Mouse (Mus musculus): ENCODE data around the gene Tulp2. TPM values are rescaled to one million over a fixed set of nuclear protein-coding genes. Genes with fewer than 3 reads are reported as not detected.

The Tulp2 gene
- polyA plus RNA-seq (2012), result 1.7 and 2.0 TPM in 2 replicates

DNA sequence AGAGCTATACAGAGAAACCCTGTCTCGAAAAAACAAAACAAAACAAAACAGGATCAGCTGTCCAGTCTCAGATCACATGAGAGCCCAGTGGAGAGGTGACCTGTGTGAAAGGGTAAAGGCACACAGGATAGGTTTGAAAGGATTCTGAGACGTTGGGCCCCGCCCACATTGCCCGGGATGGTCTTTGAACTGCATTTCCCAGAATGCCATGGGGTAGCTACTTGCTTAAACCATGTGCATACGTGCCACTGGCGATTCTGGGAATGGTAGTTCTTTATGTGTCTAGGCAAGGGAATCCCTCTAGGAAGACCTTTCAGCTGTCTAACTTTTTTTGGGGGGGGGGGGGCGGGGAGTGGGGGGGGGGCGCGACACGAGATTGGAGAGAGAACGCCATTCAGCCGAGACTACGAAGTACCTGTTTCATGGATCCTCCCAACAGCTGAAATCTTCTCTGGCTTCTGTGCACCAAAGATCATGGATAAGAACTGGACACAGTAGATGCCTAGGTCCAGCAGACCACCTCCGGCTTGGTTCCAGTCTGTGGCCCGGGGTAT lies at the start of gene Tulp2:
TSS of gene Tulp2 (plus strand) at position 504 of the 554 bp plus-strand sequence.
- no peak for TF ChIP-seq GATA1 (IDR thresholded peaks at IDR 0.05; ENCODE audit: low read length)

DNA sequence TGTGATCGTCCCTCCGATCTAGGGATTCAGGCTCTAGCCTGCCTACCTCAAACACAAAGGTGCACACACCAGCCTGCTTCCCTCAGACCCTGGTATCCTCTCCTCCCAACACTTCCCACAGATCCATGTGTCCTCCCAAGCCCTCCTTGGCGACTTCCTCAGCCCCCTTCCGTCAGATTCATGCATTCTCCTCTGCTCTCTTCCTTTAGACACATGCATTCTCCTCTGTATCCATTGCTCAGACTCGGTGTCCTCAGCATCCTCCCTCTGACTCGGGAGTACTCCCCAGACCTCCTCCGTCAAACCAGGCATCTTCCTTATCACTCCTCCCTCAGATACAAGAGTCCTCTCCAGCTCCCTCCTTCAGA lies 47.9 kb upstream of the Tulp2 start:
- TF ChIP-seq GATA1 (IDR thresholded peaks at IDR 0.05; ENCODE audit: low read length), result no peak

DNA sequence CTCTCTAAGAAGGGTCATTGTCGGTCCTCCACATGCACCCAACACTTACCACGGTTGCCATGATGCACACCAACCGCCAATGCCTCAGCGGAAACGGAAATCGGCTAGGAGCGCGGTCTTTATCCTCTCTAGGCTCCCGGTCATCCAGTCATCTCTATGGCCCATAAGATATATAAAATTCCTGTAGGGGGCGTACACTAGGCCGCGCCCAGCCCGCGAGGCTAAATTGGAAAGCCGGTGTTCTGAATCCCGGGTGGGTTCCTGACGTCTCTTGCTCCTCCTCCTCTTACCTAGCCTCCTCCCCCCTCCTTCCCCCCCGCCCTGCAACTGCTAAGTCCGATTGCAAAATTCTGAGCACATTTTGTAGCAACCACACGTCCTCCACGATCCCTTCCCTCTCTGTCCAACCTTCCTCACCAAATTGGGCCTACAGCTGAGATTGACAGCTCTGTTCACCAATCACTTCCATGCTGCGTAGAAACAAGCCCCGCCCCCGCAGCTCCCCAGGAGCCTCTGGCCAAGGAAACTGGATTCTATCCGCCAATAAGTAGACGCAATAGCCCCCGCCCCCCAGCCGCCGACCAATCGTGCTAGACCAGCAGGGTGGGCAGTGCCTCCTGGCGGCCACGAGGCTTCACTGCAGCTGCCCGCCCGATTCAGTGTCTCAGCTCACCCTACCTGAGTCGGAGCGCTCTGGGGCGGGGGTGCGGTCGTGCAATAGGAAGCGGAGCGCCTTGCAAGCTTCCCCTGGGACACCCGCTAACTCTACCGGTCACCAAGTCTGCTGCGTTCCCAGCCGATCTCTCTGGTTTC lies 47.3 kb upstream of the Tulp2 start, which contains the start of gene Gys1:
TSS of gene Gys1 (plus strand) at position 642 of the 813 bp plus-strand sequence.
- TF ChIP-seq GATA1 (IDR thresholded peaks at IDR 0.05; ENCODE audit: low read length), result no peak

DNA sequence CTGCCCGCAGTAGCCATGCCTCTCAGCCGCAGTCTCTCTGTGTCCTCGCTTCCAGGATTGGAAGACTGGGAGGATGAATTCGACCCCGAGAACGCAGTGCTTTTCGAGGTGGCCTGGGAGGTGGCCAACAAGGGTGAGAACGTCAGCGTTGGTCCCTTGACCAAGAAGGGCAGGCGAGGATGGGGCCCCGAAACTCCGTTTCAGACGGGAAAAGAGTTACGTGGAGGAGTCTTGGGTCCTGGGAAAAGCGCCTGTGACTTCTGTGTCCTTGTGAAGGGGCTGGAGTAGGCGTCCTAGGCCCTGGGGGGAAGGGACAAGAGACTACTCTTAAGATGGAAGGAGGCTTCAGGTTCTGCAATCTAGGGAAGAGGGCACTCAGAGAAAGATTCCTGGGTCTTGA lies 46.6 kb upstream of the Tulp2 start:
- no peak for TF ChIP-seq GATA1 (IDR thresholded peaks at IDR 0.05; ENCODE audit: low read length)

DNA sequence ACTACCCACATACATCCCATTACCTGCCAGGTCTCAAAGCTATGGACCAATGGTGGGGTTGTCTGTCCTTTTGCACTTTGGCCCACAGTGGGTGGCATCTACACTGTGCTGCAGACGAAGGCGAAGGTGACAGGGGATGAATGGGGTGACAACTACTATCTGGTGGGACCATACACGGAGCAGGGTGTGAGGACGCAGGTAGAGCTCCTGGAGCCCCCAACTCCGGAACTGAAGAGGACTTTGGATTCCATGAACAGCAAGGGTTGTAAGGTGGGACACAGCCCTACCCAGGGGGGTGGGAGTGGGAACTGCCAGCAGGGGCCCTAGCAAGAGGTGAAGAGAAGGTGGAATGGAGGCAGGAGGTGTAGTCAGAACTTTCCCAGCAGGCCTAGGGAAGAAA lies 45.2 kb upstream of the Tulp2 start:
- TF ChIP-seq GATA1 (IDR thresholded peaks at IDR 0.05; ENCODE audit: low read length), result no peak

DNA sequence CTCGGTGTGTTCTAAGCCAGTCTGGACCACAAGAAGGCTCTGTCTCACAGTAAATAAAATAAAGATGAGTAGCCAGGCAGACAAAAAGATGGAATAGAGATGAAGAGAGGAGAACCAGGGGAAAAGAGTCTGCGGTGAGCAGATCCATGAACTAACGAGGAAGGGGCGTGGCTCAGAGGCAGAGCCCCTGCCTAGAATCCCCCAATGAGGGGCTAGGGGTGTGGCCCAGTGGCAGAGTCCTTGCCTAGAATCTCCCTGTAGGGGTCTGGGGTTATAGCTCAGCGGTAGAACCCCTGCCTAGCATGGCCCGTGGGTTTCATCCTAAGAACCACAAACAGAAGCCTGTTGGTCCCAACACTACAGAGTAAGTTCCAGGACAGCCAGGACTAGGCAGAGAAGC lies 44.6 kb upstream of the Tulp2 start:
- no peak for TF ChIP-seq GATA1 (IDR thresholded peaks at IDR 0.05; ENCODE audit: low read length)

DNA sequence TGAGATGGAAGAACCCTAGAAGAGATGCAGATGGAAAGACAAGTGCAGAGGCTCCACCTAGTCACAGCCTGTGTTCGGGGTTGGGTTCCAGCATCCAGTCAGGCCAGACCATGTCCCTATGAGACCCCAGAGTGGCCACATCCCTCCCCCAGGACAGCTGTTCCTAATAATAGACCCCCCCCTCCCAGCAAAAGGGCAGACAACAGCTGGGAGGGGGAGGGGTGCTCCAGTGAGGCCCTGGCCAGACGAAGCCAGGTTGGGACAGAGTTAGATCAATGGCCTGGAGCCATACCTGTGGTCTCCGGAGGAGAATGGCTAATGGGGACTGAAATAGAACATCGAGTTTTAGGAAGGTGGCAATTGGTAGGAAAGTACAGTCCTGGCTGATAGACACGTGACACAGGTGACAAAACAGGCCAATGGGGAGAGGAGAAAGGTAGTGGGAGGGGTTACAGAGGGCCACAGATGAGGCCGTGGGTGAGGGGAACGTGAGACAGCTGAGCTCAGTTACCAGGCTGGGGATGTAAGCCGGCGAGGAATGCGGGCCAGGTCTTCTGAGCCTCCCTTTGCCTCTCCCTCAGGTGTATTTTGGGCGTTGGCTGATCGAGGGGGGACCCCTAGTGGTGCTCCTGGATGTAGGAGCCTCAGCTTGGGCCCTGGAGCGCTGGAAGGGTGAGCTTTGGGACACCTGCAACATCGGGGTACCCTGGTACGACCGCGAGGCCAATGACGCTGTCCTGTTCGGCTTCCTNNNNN lies 44.0 kb upstream of the Tulp2 start, which contains the start of gene Ruvbl2:
TSS of gene Ruvbl2 (minus strand) at position 576 of the 756 bp plus-strand sequence.
- TF ChIP-seq GATA1 (IDR thresholded peaks at IDR 0.05; ENCODE audit: low read length), result no peak

DNA sequence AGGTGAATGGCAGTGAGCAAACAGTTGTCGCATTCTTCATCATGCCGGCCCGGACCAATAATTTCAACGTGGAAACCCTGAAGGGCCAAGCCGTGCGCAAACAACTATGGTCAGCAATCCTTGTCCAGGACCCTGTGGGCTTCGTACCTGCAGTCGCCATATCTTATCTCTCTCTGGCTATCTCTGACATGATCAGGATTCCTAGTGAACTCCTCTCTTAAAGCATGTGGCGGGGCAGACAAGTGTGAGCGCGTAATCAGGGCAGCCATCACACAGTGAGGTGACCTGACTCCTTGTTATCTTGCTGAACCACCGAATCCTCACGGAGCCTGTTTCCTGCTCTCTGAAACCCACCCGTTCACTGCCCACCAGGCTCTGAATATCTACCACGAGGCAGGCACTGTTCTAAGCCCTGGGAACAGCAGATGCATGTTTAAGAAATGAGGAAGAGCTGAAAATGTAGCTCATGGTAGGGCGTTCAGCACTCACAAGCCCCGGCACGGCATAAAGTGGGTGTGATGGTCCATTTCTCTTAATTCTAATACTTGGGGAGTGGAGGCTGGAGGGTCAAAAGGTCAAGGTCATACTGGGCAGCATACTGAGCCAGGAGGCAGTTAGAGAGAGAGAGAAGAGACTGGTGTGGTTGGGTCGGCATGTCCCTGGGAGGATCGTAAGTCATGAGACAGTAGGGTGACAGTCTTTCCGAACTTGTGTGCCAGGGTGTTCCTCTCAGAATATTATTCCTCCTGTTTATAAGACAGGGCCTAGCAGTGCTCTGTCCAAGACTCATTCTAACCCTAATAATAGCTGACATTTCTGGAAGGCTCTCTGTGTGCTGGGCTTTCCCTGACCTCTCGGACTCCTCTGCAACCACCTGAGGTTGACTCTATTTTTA lies 37.9 kb upstream of the Tulp2 start:
- TF ChIP-seq GATA1 (IDR thresholded peaks at IDR 0.05; ENCODE audit: low read length), result peak; percentile 88

DNA sequence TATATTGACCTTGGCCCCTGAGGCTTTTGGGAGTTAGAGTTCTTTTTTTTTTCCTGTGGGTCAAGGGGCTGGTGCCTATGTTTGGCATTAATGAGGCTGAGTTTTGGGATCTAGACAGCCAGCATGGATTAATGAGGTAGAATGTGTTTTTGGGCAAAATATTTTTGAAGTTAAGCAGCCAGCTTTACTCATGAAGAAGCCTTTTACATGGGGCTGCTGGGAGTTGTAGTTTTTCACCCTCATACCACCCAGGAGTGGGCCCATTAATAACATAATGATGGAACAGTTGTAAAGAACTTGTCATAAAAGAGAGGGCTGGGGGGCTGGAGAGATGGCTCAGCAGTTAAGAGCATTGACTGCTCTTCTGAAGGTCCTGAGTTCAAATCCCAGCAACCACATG lies 35.1 kb upstream of the Tulp2 start:
- TF ChIP-seq GATA1 (IDR thresholded peaks at IDR 0.05; ENCODE audit: low read length), result no peak

DNA sequence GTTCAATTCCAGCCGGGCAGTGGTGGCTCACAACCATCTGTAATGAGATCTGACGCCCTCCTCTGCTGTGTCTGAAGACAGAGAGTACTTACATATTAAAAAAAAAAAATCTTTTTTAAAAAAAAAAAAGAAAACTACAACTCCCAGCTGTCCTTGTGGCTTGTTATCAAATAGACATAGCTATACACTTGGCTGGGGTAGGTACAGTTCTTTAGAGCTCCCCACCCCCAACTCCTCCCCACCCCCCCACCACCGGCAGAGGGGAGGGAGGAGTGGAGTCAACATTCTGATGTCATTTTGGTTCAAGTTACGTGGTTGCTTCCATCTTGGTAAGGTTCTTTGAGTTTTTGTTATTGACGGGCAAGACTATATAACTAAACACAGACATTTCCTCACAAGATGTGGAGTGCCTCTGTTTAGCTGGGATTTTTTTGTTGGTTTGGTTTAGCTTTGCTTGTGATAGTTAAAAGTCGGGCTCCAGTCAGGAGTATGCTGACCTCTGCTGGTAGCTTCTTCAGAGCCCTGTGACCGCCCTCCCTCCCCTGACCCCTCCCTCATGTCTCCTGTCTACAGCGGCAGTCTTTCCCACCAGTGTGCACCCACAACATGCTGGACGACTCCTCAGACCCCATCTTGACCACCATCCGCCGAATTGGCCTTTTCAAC lies 34.2 kb upstream of the Tulp2 start:
- TF ChIP-seq GATA1 (IDR thresholded peaks at IDR 0.05; ENCODE audit: low read length), result no peak

DNA sequence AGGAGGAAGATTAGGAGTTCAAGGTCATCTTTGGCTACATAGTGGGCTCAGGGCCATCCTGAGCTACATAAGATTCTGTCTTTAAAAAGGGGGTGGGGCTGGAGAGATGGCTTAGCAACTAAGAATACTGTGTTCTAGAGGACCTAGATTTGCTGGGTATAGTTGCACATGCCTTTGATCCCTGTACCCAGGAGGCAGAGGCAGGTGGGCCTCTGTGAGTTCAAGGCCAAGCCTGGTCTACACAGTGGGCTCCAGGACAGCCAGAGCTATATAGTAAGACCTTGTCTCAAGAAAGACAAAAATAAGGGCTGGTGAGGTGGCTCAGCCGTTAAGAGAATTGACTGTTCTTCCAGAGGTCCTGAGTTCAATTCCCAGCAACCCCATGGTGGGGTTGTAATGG lies 31.7 kb upstream of the Tulp2 start:
- no peak for TF ChIP-seq GATA1 (IDR thresholded peaks at IDR 0.05; ENCODE audit: low read length)

DNA sequence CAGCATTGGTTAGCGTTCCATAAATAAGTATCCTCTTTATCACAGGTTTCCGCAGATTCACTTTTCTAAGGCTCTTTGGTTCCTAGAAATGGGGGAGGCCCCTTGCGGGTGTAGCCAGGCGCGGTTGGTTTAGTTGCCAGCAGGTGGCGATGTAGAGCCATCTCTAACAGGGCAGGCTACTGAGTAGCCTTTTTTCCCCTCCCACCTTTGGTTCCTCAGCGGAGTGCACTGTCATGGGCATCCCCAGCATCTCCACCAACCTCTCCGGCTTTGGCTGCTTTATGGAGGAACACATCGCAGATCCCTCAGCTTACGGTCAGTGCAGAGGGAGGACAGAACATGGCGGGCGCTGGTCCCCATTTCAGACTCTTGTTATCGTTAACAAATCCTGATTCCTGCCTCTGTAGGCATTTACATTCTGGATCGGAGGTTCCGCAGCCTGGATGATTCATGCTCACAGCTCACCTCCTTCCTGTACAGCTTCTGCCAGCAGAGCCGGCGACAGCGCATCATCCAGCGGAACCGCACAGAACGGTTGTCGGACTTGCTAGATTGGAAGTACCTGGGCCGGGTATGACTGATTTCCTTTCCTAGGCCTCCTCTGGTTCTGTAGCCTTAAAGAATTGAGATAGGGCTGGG lies 30.2 kb upstream of the Tulp2 start:
- TF ChIP-seq GATA1 (IDR thresholded peaks at IDR 0.05; ENCODE audit: low read length), result no peak

DNA sequence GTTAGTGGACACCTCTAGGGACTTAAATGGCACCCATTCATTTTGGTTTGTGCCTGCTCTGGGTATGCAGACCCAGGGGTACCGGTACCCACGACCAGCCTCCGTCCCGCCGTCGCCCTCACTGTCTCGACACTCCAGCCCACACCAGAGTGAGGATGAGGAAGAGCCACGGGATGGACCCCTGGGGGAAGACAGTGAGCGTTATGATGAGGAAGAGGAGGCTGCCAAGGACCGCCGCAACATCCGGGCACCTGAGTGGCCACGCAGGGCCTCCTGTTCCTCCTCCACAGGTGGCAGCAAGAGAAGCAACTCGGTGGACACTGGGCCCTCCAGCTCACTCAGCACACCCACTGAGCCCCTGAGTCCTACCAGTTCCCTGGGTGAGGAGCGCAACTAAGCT lies 26.7 kb upstream of the Tulp2 start:
- TF ChIP-seq GATA1 (IDR thresholded peaks at IDR 0.05; ENCODE audit: low read length), result no peak

Measured in G1E-ER4 (cell line).